Mouse (Mus musculus) ES-Bruce4 (cell line): ENCODE data around the gene Slc26a8. TPM values are rescaled to one million over a fixed set of nuclear protein-coding genes. Genes with fewer than 3 reads are reported as not detected.

Experiments
- H3K27ac ChIP-seq: 2 replicates; pipeline ENCODE4 v1.5.1; 2012; ENCODE audit warnings: low read length, inconsistent platforms; ENCODE audit not compliant: insufficient read depth
- H3K27me3 ChIP-seq: 2 replicates; pipeline ENCODE4 v1.6.1; 2012; ENCODE audit warnings: mild to moderate bottlenecking, low read length, inconsistent platforms; ENCODE audit not compliant: control insufficient read depth, poor library complexity, insufficient read depth, severe bottlenecking
- H3K36me3 ChIP-seq: 2 replicates; pipeline ENCODE4 v1.6.1; 2012; ENCODE audit warnings: inconsistent platforms, mild to moderate bottlenecking, low read length, moderate library complexity; ENCODE audit not compliant: control insufficient read depth, poor library complexity, insufficient read depth, severe bottlenecking
- H3K4me1 ChIP-seq: one replicate; pipeline ENCODE4 v1.8.1; 2011; ENCODE audit warnings: low read length; ENCODE audit not compliant: control insufficient read depth, insufficient read depth
- H3K4me3 ChIP-seq: 2 replicates; pipeline ENCODE4 v1.5.1; 2011; ENCODE audit warnings: low read depth, mild to moderate bottlenecking, low read length
- H3K9ac ChIP-seq: 2 replicates; pipeline ENCODE4 v1.6.1; 2012; ENCODE audit warnings: low read depth, mild to moderate bottlenecking, inconsistent platforms; ENCODE audit not compliant: poor library complexity, severe bottlenecking
- H3K9me3 ChIP-seq: replicated peaks from 2 replicates; pipeline ENCODE4 v1.6.1; 2012; ENCODE audit warnings: mild to moderate bottlenecking, low read length, inconsistent platforms; ENCODE audit not compliant: control insufficient read depth, poor library complexity, insufficient read depth, severe bottlenecking
- CTCF ChIP-seq: IDR thresholded peaks from one replicate; pipeline ENCODE4 v1.8.1; 2011; ENCODE audit warnings: low read depth, low read length
- EP300 ChIP-seq: IDR thresholded peaks from 2 replicates; pipeline ENCODE4 v1.6.1; 2011; ENCODE audit warnings: low read depth, low read length; ENCODE audit not compliant: insufficient read depth
- POLR2A ChIP-seq: IDR thresholded peaks from one replicate; pipeline ENCODE4 v1.8.1; 2011; ENCODE audit warnings: low read length; ENCODE audit not compliant: insufficient read depth
- polyA plus RNA-seq: library from polyadenylated mRNA; stranded (reverse); fragments of >200 nt; gene quantifications from 2 replicates; pipeline ENCODE4 v1.2.4, GENCODE M21; 2011; ENCODE audit warnings: low read depth; ENCODE audit not compliant: missing spikeins, insufficient read depth, insufficient read length

The Slc26a8 gene
- polyA plus RNA-seq, 1 experiment = 2.3 TPM

- Histone ChIP-seq H3K4me1 (peaks cover 18% of the 10 kb centered on the region), H3K27me3 (no peaks in the 10 kb centered on the region), H3K9ac (no peak overlapping the region), H3K4me3 (no peak overlapping the region), H3K27ac (no peak overlapping the region; the same call in 1 of the 2 replicates), H3K9me3 (no peaks in the 10 kb centered on the region), H3K36me3 (peaks cover 42% of the 10 kb centered on the region)
- TF ChIP-seq POLR2A (no peak), CTCF (no peak), EP300 (no peak)
These were observed 98.6 kb downstream of the Slc26a8 start for GRCm38 (mm10) chr17:28591476-28591875.

GRCm38 (mm10) chr17:28590596-28590995, 99.4 kb downstream of the Slc26a8 start:
- H3K4me3 ChIP-seq = no peak overlapping the region
- no peak for TF ChIP-seq POLR2A
- 0 out of 2 replicates have a peak, but pooled peaks have one; percentile 37 for TF ChIP-seq EP300
- TF ChIP-seq CTCF = no peak
- peaks cover 18% of the 10 kb centered on the region for H3K4me1 ChIP-seq
- no peaks in the 10 kb centered on the region for H3K27me3 ChIP-seq
- H3K36me3 ChIP-seq = peaks cover 38% of the 10 kb centered on the region
- H3K9ac ChIP-seq = no peak overlapping the region
- no peaks in the 10 kb centered on the region for H3K9me3 ChIP-seq
- peak overlapping the region; percentile 20; the same call in 1 of the 2 replicates for H3K27ac ChIP-seq

- no peak for TF ChIP-seq EP300
- TF ChIP-seq CTCF = no peak
- TF ChIP-seq POLR2A = no peak
- Histone ChIP-seq H3K27ac (0 out of 2 replicates have a peak overlapping the region, but pooled peaks have one; percentile 63), H3K27me3 (no peaks in the 10 kb centered on the region), H3K9me3 (no peaks in the 10 kb centered on the region), H3K4me3 (no peak overlapping the region), H3K36me3 (peaks cover 38% of the 10 kb centered on the region), H3K9ac (no peak overlapping the region), H3K4me1 (peaks cover 21% of the 10 kb centered on the region)
These were observed 101.4 kb downstream of the Slc26a8 start for GRCm38 (mm10) chr17:28588591-28588990.

Other genes starting within 250 kb of the Slc26a8 start
- 60.2 and 67.1 TPM in 2 replicates for gene Fkbp5, start 172.7 kb downstream of the Slc26a8 start, polyA plus RNA-seq
- gene Armc12, start 159.4 kb downstream of the Slc26a8 start, polyA plus RNA-seq = not detected in 2 replicates
- not detected in 2 replicates for gene Clpsl2, start 140.8 kb downstream of the Slc26a8 start, polyA plus RNA-seq
- not detected in 2 replicates for gene Clps, start 129.5 kb downstream of the Slc26a8 start, polyA plus RNA-seq
- not detected in 2 replicates for gene Lhfpl5, start 114.6 kb downstream of the Slc26a8 start, polyA plus RNA-seq
- gene Srpk1, start 67.5 kb downstream of the Slc26a8 start, polyA plus RNA-seq = 244 and 277 TPM in 2 replicates
- gene Mapk14, start 1.1 kb upstream of the Slc26a8 start, polyA plus RNA-seq = 70.3 and 78.5 TPM in 2 replicates
- 8.5 and 8.8 TPM in 2 replicates for gene AC170998.1, start 35.9 kb upstream of the Slc26a8 start, polyA plus RNA-seq
- gene Mapk13, start 79.1 kb upstream of the Slc26a8 start, polyA plus RNA-seq = 49.0 and 50.7 TPM in 2 replicates
- 89.8 and 92.9 TPM in 2 replicates for gene Brpf3, start 110.9 kb upstream of the Slc26a8 start, polyA plus RNA-seq
- 0.15 TPM in 1 of 2 replicates, not detected in the other for gene Pnpla1, start 168.2 kb upstream of the Slc26a8 start, polyA plus RNA-seq
- gene 4930539E08Rik, start 225.1 kb upstream of the Slc26a8 start, polyA plus RNA-seq = 1.5 and 3.0 TPM in 2 replicates